17 mouse cellular contexts compared by ENCODE assay signal in the genomic region with DNA sequence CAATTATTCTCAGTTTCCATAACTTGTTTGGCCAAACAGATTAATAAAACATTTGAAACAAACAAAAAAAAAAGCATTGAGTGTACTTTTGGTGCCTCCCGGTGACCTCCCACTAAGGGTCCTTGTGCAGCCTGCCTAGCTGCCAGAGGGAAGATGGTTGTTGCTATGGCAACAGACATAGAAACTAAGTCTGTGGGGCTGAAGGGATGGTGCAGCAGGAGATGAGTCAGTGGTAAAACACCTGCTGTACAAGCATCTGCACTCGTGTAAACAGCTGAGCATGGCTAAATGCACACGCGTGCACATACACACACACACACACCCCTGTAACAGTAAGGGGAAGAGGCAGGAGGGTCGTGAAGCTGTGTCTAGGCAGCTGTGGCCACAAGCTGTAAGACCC. TPM values are rescaled to one million over a fixed set of nuclear protein-coding genes. Genes with fewer than 3 reads are reported as not detected.
A peak's percentile ranks its signal among the peaks of the same experiment; 100 is the strongest.
DNase-seq lines count a peak whose midpoint lies in the region; ATAC-seq and TF ChIP-seq lines count a peak whose summit lies in the region.
"Had no signal": no experiment of that assay in that cellular context is flagged by ENCODE, and none has a peak within 500 bp of the region (broad histone marks: within the 10 kb centered on the region; RNA-seq: fewer than 3 reads in every experiment).

No protein-coding gene starts in this region.

- no peak overlapping the region for H3K4me3 ChIP-seq in hindbrain, postnatal 0 days (ENCODE audit: low read length)
- H3K4me3 ChIP-seq in hindbrain, embryonic 10.5 days: no peak overlapping the region
- no peak overlapping the region for H3K4me3 ChIP-seq in midbrain, embryonic 14.5 days (replicated peaks; ENCODE audit: low read depth, low read length)
- no peak overlapping the region for H3K4me3 ChIP-seq in kidney, embryonic 15.5 days (replicated peaks)
- H3K4me3 ChIP-seq: midbrain, embryonic 12.5 days had no signal

- WGBS in hindbrain, postnatal 0 days: 34% methylated on average over 5 of the region's 5 CpGs
- WGBS in hindbrain, embryonic 10.5 days: 62% methylated on average over 5 of the region's 5 CpGs
- 40% methylated on average over 5 of the region's 5 CpGs for WGBS in midbrain, embryonic 14.5 days
- 74% methylated on average over 5 of the region's 5 CpGs for WGBS in kidney, embryonic 15.5 days

- no peaks in the 10 kb centered on the region for H3K27me3 ChIP-seq in hindbrain, postnatal 0 days (ENCODE audit: insufficient read depth, low read length)
- no peaks in the 10 kb centered on the region for H3K27me3 ChIP-seq in hindbrain, embryonic 10.5 days (ENCODE audit: insufficient read depth, poor library complexity, severe bottlenecking)
- H3K27me3 ChIP-seq in midbrain, embryonic 14.5 days (ENCODE audit: control insufficient read depth, insufficient read depth, low read length): no peaks in the 10 kb centered on the region
- H3K27me3 ChIP-seq in kidney, embryonic 15.5 days: no peaks in the 10 kb centered on the region

- no peak overlapping the region for H3K9ac ChIP-seq in hindbrain, postnatal 0 days (replicated peaks; ENCODE audit: low read length)
- no peak overlapping the region for H3K9ac ChIP-seq in midbrain, embryonic 14.5 days (replicated peaks; ENCODE audit: low read length)
- no peak overlapping the region for H3K9ac ChIP-seq in kidney, embryonic 15.5 days
- H3K9ac ChIP-seq: liver, postnatal 0 days; midbrain, embryonic 12.5 days had no signal

- H3K27ac ChIP-seq in hindbrain, postnatal 0 days: no peak overlapping the region
- no peak overlapping the region for H3K27ac ChIP-seq in hindbrain, embryonic 10.5 days
- H3K27ac ChIP-seq in midbrain, embryonic 14.5 days (replicated peaks; ENCODE audit: low read depth, low read length): no peak overlapping the region
- no peak overlapping the region for H3K27ac ChIP-seq in kidney, embryonic 15.5 days
- H3K27ac ChIP-seq: midbrain, embryonic 12.5 days had no signal

- H3K36me3 ChIP-seq in hindbrain, postnatal 0 days (ENCODE audit: insufficient read depth, low read length): no peaks in the 10 kb centered on the region
- H3K36me3 ChIP-seq in hindbrain, embryonic 10.5 days: no peaks in the 10 kb centered on the region
- H3K36me3 ChIP-seq in midbrain, embryonic 14.5 days (ENCODE audit: control insufficient read depth, insufficient read depth, low read length): no peaks in the 10 kb centered on the region
- no peaks in the 10 kb centered on the region for H3K36me3 ChIP-seq in kidney, embryonic 15.5 days
- H3K36me3 ChIP-seq: midbrain, embryonic 12.5 days had no signal

- no peak overlapping the region for H3K4me2 ChIP-seq in hindbrain, postnatal 0 days (ENCODE audit: low read depth, low read length)
- no peak overlapping the region for H3K4me2 ChIP-seq in midbrain, embryonic 14.5 days (ENCODE audit: low read length)
- no peak overlapping the region for H3K4me2 ChIP-seq in kidney, embryonic 15.5 days
- H3K4me2 ChIP-seq: heart, embryonic 11.5 days; midbrain, embryonic 12.5 days had no signal

- TF ChIP-seq CTCF in hindbrain, postnatal 0 days (IDR thresholded peaks at IDR 0.05; ENCODE audit: low read depth): no peak

- peak; percentile 53 for DNase-seq in embryo, embryonic 10 days (ENCODE audit: low spot score)
- no peak for DNase-seq in embryo, embryonic 9.5 days (ENCODE audit: extremely low spot score)
- peak; percentile 56 for DNase-seq in hindbrain, postnatal 0 days (ENCODE audit: low spot score)
- no peak for DNase-seq in hindbrain, embryonic 10.5 days (ENCODE audit: low spot score)
- peak; percentile 45 for DNase-seq in R1 (ENCODE audit: low read depth, low spot score)
- peak; percentile 76 for DNase-seq in midbrain, embryonic 14.5 days
- no peak for DNase-seq in adrenal gland, postnatal 4 days (ENCODE audit: low spot score in 2 of 2)
- DNase-seq: adrenal gland, postnatal 10 days; cerebellum, adult 8-10 months; heart, postnatal 14 days; kidney, adult 8-10 months; liver; liver, postnatal 0 days; lung, postnatal 14 days had no signal

- no peak for ATAC-seq in hindbrain, postnatal 0 days
- no peak for ATAC-seq in midbrain, embryonic 14.5 days (ENCODE audit: low FRiP score, low TSS enrichment)
- no peak for ATAC-seq in kidney, embryonic 15.5 days (replicated peaks; ENCODE audit: low FRiP score)
- ATAC-seq: liver, postnatal 0 days had no signal

- H3K9me3 ChIP-seq in hindbrain, postnatal 0 days (ENCODE audit: low read length): no peaks in the 10 kb centered on the region
- no peaks in the 10 kb centered on the region for H3K9me3 ChIP-seq in hindbrain, embryonic 10.5 days
- H3K9me3 ChIP-seq in midbrain, embryonic 14.5 days (ENCODE audit: control insufficient read depth, low read length): no peaks in the 10 kb centered on the region
- no peaks in the 10 kb centered on the region for H3K9me3 ChIP-seq in kidney, embryonic 15.5 days (replicated peaks)
- H3K9me3 ChIP-seq: midbrain, embryonic 12.5 days had no signal

- no peaks in the 10 kb centered on the region for H3K4me1 ChIP-seq in hindbrain, postnatal 0 days (ENCODE audit: insufficient read depth, low read length)
- H3K4me1 ChIP-seq in hindbrain, embryonic 10.5 days (replicated peaks): peaks cover 13% of the 10 kb centered on the region
- peaks cover 9% of the 10 kb centered on the region for H3K4me1 ChIP-seq in midbrain, embryonic 14.5 days (ENCODE audit: control insufficient read depth, insufficient read depth, low read length)
- H3K4me1 ChIP-seq in kidney, embryonic 15.5 days: no peaks in the 10 kb centered on the region

RNA-seq across cellular contexts. Expression of a gene that starts 26.4 kb away (rescaled TPM):
- total RNA-seq in hindbrain, postnatal 0 days (2014; rRNA removed): 20.9 and 27.5 TPM in 2 replicates
- 48.9 and 57.2 TPM in 2 replicates for polyA plus RNA-seq in hindbrain, postnatal 0 days (2015; fragmentation: Nextera tagmentation; extraction: Ambion mirVana)
- polyA plus RNA-seq in hindbrain, embryonic 10.5 days (2016; fragmentation: Nextera tagmentation; extraction: Ambion mirVana): 41.4 and 44.2 TPM in 2 replicates
- polyA plus RNA-seq in midbrain, embryonic 14.5 days (2014; fragmentation: Nextera tagmentation; extraction: Ambion mirVana): 41.4 and 42.8 TPM in 2 replicates
- 53.7 and 59.3 TPM in 2 replicates for polyA plus RNA-seq in kidney, embryonic 15.5 days (2015; fragmentation: Nextera tagmentation; extraction: Ambion mirVana)
- 10 to 100 TPM; 31.5 to 34.7 TPM for total RNA-seq in adrenal gland, postnatal 4 days (2021)

Comparison
In these comparisons a context has a peak if more than half of its experiments do, and no peak if none do; other contexts are left out.
1. DNase-seq: peak in embryo, embryonic 10 days (single experiment), hindbrain, postnatal 0 days (single experiment), R1 (single experiment) and midbrain, embryonic 14.5 days (single experiment); none in embryo, embryonic 9.5 days (single experiment), hindbrain, embryonic 10.5 days (single experiment) and adrenal gland, postnatal 4 days (0 of 2).